Mouse (Mus musculus) liver, adult (tissue): ENCODE results near the gene Teddm2.

Experiments used
- GATA4 ChIP-seq: IDR thresholded peaks from 2 replicates; pipeline ENCODE4 v1.6.1; 2014; ENCODE audit warnings: mild to moderate bottlenecking, low read length; ENCODE audit not compliant: insufficient replicate concordance

Teddm2 gene

GRCm38 (mm10) chr1:153899731-153900380 lies at the start of gene Teddm2, which contains the start of gene Glul:
TSS of gene Teddm2 (minus strand) at chr1:153900228.
TSS of gene Glul (plus strand) at chr1:153899944.
- no peak for TF ChIP-seq GATA4

GRCm38 (mm10) chr1:153947837-153948236 lies 47.8 kb upstream of the Teddm2 start:
- TF ChIP-seq GATA4 = no peak

- TF ChIP-seq GATA4 = no peak
Observed at GRCm38 (mm10) chr1:153946971-153947370, 46.9 kb upstream of the Teddm2 start.

- TF ChIP-seq GATA4 = no peak
Observed at GRCm38 (mm10) chr1:153945181-153945580, 45.2 kb upstream of the Teddm2 start.

GRCm38 (mm10) chr1:153940986-153941385 lies 41.0 kb upstream of the Teddm2 start:
- TF ChIP-seq GATA4 = no peak

GRCm38 (mm10) chr1:153937025-153937424 lies 37.0 kb upstream of the Teddm2 start:
- TF ChIP-seq GATA4 = no peak

- no peak for TF ChIP-seq GATA4
Observed at GRCm38 (mm10) chr1:153935844-153936380, 35.9 kb upstream of the Teddm2 start.

GRCm38 (mm10) chr1:153933772-153934171 lies 33.7 kb upstream of the Teddm2 start:
- TF ChIP-seq GATA4 = no peak

GRCm38 (mm10) chr1:153930431-153930830 lies 30.4 kb upstream of the Teddm2 start:
- no peak for TF ChIP-seq GATA4

GRCm38 (mm10) chr1:153924395-153925385 lies 24.7 kb upstream of the Teddm2 start:
- TF ChIP-seq GATA4 = no peak

- TF ChIP-seq GATA4 = no peak
Observed at GRCm38 (mm10) chr1:153922571-153923021, 22.6 kb upstream of the Teddm2 start.

- no peak for TF ChIP-seq GATA4
Observed at GRCm38 (mm10) chr1:153921642-153922041, 21.6 kb upstream of the Teddm2 start.

GRCm38 (mm10) chr1:153918521-153919206 lies 18.6 kb upstream of the Teddm2 start:
- no peak for TF ChIP-seq GATA4

- TF ChIP-seq GATA4 = no peak
Observed at GRCm38 (mm10) chr1:153913869-153914268, 13.8 kb upstream of the Teddm2 start.

- no peak for TF ChIP-seq GATA4
Observed at GRCm38 (mm10) chr1:153911276-153911795, 11.3 kb upstream of the Teddm2 start.
